Mouse (Mus musculus): ENCODE measurements around the gene Megf9.

Gene Megf9

DNA sequence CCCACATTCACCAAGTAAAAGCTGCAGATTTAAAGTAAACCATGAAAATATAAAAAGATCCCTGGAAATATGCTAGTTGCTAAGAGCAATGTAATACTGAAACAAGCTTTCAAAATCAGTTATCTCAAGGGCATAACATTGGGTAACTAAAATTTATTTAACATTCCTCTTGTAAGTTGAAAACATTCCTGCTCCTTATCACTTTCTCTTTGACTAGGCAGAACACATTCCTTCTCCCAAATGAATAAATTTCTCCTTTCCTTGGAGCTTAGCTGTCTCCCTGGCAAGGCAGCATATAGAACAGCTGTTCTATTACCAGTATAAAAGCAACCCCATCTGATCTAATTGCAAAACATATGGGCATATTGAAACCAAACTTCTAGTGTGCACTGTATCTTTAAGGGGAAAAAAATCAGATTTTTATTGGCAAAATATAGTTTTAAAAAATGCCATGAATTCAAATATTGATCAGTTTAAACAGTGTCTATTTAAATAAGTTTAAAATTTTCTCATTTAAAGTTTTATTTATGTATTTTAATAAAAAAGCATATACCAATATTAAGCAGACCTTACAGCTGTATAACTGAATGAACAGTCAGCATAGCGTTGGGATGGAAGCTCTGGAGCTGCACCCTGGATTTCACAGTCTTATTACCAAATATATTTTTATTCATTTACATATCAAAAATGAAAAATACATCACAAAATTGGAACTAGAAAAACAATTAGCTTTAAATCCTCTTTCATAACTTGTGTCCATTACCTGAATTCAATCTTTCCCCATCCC, 13.1 kb downstream of the Megf9 start:
- CTCF ChIA-PET = no interaction called here

DNA sequence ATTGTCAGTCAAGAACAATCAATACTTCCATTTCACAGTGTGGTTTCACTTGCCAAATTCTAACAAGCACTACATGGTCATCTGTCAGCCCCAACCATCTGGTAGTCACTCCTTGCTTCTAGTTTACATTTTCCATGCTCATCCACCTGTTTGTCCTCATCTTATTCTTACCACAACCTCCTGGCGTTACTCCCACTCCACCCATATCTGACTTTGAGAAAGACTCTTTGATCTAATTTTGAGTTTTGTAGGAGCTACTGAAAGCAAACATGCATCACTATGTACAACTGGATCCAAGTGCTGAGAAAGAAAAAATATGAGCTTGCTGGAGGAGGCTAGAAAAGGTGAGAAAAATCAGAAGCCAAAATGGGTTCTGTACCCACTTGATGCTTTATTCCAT, 17.1 kb downstream of the Megf9 start:
- CTCF ChIA-PET = no interaction called here

DNA sequence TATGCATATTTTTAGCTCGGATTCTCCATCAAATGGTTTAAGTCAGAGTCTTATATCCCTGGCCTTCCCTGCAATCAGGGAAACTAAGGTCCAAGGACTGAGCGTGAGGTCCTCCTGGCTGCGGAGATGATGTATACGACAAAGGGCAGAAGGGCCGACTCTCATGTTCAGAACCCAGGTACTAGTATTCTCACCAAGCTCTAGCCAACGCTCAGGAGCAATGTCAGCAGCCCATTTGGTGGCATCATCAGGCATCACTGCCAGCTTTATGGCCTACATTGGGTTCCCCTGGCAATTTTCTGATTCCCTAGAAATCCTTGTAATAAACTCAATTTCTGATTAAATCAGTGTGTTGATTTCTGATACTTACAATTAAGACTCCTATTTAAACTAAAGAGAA, 18.5 kb downstream of the Megf9 start:
- CTCF ChIA-PET = no interaction called here

DNA sequence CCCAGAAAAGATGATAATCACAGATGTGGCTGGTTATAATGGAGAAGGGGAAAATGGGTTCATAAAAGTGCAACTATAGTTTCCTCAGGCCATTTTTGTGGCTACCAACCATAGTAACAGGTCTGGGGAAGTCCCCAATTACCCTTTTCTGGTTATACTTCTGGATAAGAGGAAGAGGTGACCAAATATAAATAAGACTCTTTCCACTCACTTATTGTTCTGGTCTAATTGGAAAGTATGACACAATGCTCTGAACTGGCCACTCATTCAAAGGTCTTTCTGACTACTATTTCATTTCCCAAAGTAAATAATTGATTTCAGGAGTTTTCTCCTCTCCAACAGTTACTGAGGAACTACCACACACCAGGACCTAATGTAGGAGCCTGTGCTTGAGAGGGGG, 19.3 kb downstream of the Megf9 start:
- CTCF ChIA-PET = no interaction called here

DNA sequence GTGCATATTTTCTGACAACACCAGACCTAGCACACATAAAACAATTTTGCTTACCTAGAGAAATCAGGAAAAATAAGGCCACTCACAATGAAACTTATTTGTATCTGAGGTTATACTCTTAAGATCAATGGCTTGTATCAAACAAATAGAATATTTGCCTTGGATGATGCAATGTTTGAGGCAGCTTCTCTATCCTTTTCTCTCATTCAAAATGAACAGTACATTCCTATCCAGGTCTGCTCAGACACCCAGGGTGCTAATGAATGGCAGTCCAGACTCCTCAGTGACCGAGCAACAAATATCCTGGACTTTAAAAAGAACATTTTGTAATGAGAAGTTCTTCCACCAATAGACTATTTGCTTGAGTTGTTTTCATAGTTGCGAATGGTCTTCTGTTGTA, 24.8 kb downstream of the Megf9 start:
- CTCF ChIA-PET = interaction anchor here (0.5 kb wide), 1 partner anchor 56 kb away, joined by 3 read pairs; no protein-coding TSS in a partner anchor

DNA sequence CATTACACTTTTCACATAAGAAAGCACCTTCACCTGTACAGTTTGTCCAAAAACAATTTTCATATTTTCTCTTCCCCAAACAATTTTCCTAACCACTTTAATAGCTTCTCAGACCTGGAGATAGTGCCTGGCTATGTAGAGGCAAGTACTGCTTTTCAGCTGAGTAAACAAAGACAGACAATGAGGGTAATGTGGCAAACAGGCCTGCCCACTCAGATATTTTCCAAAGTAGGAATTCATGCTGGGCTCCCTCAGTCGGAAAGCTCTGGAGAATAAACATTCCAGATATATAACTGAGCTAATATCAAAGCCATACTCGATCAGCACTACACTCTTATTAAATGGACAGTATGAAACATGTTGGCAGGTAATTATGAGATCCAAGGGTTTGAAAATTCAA, 25.2 kb downstream of the Megf9 start:
- CTCF ChIA-PET = interaction anchor here (0.5 kb wide), 1 partner anchor 56 kb away, joined by 3 read pairs; no protein-coding TSS in a partner anchor

DNA sequence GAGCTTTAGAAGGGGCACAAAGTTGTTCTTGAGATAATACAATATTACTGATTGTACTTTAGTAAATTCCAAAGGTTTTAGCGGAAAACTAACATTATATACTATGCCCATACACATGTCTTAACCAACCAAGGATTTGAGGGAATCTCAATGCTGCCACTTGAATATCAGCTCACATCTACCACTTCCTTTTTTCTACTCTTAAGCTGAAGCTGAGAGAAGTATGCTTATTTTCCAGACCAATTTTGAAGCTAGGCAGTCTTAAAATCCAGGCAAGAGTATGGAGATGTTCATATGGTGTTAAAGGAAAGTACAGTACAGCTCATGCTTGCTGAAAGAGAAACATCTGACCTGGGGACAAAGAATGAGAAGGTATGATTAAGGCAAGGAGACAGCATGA, 26.6 kb downstream of the Megf9 start:
- CTCF ChIA-PET = no interaction called here

DNA sequence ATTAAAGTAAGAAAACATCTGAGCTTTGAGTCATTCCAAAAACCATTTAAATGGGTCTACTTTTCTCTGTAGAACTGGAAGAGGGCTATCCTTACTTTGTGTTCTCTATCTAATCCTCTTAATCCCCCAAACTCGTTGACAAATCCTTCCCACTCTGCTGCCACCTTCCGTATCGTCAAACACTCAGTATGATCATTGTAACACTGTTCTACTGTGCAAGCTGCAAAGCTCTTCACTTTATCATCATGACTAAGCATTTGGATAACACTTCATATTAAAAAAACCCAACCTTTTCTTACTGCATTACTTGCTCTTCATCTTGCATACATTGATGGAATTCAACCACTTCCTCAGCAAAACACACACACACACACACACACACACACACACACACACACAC, 28.8 kb downstream of the Megf9 start:
- CTCF ChIA-PET = no interaction called here

DNA sequence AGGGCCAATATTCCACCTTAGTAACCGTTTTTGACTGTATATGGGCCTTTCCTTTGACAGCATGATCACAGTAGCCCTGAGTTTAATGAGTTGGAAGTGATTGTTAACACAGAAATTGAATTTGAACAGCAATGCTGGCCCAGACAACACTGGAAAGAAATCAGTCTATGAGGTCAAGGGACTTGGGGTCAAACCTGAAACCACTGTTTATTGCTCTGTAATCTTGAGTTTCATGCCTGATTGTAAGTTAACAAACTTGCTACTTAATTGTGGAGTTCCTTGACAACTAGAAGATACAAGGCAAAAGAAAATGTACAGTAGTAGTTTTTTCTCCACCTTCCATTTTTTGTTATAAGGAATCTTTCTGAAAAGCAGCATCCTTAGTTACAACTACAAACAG, 31.0 kb downstream of the Megf9 start:
- CTCF ChIA-PET = no interaction called here

DNA sequence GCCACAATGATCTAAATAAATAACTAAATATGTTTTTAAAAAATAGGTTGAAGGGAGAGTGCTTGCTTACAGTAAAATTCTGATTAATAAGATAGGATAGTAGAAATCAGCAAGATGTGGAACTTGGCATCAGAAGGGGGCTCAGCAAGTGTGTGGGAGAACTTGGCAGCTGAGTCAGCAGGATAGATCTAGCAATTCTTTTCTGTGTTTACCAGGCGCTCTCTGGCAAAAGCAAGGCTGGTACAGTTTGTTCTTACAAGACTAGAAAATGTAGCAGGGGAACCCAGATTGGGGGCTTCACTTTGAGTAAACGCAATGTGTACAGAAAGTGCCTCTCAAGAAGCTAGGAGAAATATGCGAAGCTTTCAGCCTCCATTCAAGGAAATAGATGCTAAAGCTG, 35.5 kb downstream of the Megf9 start:
- CTCF ChIA-PET = no interaction called here

DNA sequence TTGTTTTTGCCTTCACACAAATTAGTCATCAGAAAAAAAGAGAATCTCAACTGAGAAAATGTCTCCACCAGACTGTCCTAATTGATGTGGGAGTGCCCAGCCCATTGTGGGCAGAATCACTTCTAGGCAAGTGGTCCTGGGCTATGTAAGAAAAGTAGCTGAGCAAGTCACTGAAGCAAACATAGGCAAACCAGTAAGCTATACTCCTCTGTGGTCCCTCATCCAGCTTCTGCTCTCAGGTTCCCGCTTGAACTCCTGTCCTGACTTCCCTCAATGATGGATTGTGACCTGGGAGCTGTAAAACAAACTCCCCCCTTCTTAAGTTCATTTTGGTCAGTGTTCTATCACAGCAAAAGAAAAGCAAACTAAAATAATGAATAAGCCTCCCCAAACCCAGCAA, 37.8 kb downstream of the Megf9 start:
- CTCF ChIA-PET = no interaction called here

DNA sequence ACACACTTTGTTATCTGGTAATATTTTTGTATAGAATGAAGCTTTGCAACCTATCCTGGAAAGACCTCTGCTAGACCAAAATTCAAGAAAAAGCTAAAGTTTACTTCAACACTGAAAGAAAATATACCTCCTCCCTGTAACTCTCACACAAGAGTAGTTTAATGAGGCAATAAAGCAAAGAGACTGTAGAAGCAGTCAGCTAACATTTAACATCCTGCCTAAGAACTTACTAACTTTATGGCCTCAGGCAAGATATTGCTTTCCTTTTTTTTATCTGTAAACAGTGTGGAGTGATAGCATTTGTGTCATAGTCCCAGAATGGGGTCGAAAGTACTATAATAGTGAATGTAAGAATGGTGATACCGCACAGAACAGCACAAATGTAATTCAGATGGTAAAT, 45.0 kb downstream of the Megf9 start:
- CTCF ChIA-PET = no interaction called here

DNA sequence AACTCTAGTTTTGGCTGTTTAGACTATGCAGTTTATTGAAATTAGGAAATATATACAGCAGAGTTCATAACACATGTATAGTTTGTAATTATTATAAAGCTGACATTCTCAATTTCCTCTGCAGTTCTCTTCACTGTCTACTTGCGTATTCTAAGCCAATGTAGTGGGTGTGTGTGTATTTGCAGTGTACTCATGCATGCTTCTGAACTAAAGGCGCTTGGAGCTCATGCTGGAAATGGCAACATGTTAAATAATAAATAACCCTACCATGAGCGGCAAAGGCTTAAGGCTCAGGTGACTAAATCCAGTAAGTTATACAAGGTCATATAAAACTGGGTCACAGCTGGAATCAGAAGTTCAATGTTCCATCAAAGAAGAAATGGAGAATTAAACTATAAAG, 46.4 kb downstream of the Megf9 start:
- CTCF ChIA-PET = no interaction called here

DNA sequence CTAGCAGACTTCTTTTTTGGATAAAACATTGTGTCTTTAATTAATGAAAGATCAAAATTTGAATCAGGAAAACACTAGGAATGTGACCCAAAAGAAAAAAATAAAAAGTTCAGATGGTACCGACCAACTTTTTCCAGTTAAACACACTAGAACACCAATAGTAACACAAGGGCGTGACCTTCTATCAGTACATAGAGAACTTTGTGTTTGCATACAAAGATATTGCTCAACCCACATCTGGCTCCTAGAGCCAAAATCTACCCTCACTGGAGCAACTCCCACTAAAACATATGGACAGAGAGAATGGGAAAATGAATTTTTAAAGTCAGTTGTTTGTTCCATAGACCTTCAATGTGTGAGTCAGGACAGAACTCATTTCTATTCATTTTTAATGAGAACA, 50.7 kb downstream of the Megf9 start:
- CTCF ChIA-PET = no interaction called here

DNA sequence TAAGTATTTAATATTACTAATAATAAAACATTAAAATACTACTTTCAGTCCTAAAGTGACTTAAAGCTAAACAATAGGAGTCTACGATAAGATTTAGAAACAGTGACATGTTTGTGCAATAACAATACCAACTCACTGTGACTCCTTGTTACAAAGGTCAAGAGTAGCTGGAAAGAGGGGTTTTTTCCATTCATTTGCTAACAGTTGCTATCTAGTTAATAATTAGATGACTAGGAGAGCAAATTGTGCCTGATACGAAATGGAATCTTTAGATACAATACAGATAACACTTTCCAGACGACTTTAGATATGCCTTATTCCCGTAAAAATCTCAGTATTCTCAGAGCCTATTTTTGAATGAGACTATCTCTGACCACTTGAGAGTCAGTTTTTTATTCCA, 52.9 kb downstream of the Megf9 start:
- CTCF ChIA-PET = no interaction called here

DNA sequence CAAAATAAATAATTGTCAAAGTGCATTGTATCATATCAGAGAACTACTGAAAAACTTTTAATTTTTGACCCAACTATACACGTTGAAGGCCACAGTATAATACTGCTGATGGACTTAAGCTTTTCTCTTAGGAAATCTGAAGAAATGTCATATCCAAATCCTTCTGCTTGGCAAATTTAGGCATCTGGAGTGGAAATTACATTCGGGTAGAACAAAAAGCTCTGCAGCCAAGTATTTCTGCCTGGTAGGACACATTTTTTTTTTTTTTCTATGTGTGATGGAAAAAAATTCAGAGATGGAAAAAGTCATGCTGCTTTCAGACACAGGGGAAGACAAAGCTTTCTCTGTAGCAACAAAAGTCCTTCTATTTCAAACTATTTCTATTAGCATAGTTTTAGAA, 63.4 kb downstream of the Megf9 start:
- CTCF ChIA-PET = no interaction called here

DNA sequence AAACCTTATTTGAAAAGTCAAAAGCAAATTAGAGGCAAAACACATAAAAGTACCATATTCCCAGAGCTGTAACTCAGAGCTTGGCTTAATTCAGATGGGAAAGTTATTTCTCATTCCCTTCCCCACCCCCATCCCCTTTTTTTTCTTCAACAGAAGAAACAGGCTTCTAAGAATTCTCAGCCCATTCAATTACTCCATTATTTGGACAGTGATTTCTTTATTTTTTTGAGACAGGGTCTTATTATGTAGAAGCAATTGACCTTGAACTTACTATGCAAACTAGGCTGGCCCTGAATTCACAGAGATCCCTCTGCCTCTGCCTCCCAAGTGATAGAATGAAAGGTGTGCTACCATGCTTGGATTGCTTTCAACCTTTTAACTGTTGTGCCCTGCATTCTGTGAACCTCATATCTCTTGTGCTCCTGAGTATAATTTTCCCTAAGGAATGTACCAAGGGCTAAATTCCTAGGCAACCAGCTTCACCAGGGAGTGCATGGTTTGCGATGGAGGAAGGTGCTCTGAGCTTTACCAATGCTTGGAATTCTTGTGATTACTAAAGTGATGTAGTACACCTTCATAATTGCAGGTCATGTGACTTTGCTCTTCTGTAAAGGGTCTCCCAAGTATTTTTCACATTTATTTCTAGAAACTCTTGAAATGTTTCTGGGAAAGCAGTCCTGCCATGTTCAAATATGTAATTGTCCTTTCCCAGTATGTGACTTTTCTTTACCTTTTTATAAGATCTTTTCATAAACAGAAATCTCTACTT, 68.7 kb downstream of the Megf9 start:
- CTCF ChIA-PET = no interaction called here

DNA sequence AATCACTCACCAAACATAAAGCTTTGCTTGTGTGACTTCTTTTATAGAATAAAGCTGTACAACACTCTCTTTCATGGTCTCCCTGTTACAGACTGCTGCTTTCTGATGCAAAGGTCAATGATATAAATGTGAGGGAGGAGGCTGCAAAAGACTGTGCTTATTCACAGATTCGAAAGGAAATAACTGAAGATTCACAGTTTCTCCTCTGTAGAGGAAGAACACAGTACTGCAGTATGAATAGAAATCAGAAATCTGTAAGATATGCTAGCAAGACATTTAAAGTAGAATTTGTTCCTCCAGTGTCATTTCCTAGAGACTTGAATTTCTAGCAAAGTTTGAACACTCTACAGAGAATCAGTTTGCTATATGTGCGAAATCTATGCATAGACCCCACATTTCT, 71.5 kb downstream of the Megf9 start:
- CTCF ChIA-PET = no interaction called here

DNA sequence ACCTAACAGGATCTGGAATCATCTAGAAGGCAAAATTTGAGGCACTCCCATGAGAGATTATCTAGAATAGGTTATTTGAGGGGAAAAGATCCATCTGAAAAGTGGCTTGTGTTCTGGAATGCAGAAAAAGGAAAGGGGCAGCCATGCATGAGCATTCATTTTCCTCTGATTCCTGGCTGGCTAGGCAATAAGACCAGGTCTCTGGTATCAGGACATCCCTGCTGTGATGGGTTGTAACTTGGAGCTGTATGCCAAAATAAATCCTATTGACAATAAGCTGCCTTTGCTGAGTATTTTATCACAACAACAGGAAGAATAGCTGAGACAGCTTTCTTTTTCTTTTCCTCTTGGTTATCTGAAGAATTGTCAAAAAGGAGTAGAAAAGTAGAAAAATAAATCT, 73.4 kb downstream of the Megf9 start:
- CTCF ChIA-PET = no interaction called here

DNA sequence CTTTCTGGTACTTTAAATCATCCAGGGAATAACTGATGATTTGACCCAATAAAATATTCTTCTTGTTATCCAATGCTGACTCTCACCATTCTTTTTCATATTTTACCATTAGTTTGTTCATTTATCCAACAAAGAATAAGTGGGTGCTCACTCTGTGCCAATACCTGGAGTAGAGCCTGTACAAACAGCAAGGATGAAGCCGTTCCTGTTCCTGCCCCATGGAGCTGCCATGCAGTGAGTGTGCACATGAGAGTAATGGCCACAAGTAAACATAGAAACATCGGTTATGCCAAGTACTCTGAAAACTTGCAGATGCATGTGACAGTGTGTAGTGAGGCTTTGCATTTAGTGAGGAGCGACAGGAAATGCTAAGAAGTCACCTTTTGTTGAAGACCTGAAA, 82.6 kb downstream of the Megf9 start:
- CTCF ChIA-PET = no interaction called here

DNA sequence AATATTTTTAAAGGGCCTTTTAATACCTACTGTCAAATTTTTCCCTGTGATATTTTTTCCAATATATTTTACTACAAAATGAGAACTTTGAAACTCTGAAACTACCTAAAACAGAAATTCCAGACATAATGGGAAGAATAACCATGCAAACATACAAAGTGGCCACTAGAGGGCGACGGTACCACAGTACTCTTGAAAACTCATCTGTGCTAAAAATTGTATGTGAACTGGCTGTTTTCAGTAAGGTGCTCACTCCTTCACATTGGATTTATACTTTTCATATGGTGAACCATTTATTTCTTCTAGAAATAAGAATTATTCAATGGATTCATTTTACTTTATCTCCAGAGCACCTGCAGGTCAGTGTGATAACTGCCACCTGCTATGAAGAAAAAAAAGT, 83.0 kb downstream of the Megf9 start:
- CTCF ChIA-PET = no interaction called here

DNA sequence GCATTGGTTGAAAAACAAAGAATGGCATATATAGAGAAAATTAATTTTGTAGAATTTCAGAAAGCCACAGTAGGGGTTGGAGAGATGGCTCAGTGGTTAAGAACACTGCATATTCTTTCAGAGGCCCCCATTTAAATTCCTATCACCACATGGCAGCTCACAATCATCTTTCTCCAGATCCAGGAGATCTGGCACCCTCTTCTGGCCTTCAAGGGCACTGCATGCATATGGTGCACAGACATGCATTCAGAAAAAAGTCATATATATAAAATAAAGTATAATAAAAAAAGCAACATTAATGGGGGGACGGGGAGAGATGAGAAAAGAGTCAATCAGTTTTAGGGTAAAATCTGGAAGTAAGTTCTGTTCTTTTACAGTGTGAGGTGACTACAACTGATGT, 85.1 kb downstream of the Megf9 start:
- CTCF ChIA-PET = no interaction called here

DNA sequence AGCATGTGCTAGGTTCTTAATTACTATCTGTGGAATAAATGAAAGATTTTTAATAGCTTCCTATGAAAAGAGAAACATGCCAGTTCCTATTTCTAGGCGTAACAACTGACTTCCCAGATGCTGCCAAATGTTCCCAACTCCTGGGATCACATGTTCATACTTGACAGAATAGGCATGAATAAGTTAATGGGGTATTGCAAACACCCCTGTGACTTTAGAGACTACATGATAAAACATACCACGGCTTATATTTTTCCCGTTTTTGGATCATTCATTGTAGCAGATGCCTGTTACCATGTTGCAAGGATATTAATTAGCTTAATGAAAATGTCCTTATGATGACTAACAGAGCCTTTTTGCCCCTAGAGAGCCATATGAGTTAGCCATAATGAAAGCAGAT, 88.0 kb downstream of the Megf9 start:
- CTCF ChIA-PET = no interaction called here

DNA sequence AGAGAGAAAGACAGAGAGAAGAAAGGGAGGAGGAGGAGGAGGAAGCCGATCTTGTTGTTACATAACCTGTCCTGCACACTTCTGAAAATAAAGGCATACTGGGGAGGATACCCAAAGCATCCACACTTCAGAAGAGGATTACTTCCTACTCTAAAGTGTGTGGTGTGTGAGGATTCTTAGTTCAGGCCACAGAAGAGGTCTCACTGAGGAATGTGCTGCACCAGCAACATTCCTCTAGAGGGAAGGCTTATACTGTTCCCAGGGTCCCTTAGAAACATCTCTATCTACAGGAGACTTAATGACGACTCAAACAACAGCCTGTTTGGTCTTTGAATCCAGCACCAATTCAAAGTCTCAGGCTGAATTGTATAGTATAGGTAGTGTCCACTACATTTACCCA, 114.6 kb downstream of the Megf9 start:
- CTCF ChIA-PET = no interaction called here

All from spleen, embryonic (tissue).